Mouse (Mus musculus): ENCODE data around the gene Uhmk1. TPM values are rescaled to one million over a fixed set of nuclear protein-coding genes. Genes with fewer than 3 reads are reported as not detected.

Gene Uhmk1
- total RNA-seq, 2 experiments from 2014 or later, result 11.1 to 12.3 TPM

Other genes with a start within 250 kb of the Uhmk1 start
- 1 to 10 TPM; 2.5 to 7.0 TPM for gene Hsd17b7, start 246.2 kb downstream of the Uhmk1 start, total RNA-seq (2021)
- 10 to 100 TPM; 18.3 to 30.9 TPM for gene Ddr2, start 104.6 kb downstream of the Uhmk1 start, total RNA-seq (2021)
- gene Uap1, start 40.4 kb downstream of the Uhmk1 start, total RNA-seq (2021), result 10 to 100 TPM; 42.7 to 49.5 TPM
- not detected for gene Sh2d1b2, start 17.4 kb upstream of the Uhmk1 start, total RNA-seq (2021)
- gene Sh2d1b1, start 61.9 kb upstream of the Uhmk1 start, total RNA-seq (2021), result not detected
- 1 to 10 TPM in 1 of 2 experiments, under 1 TPM in 1; 0.43 to 1.0 TPM for gene Gm7694, start 90.9 kb upstream of the Uhmk1 start, total RNA-seq (2021)
- not detected for gene Spata46, start 93.4 kb upstream of the Uhmk1 start, total RNA-seq (2021)